Mouse (Mus musculus) lung, postnatal 0 days (tissue): ENCODE measurements around the gene B230219D22Rik.

Source experiments
- CTCF ChIP-seq: IDR thresholded peaks from 2 replicates; pipeline ENCODE4 v1.5.1; 2016; ENCODE audit warnings: antibody characterized with exemption, mild to moderate bottlenecking
- EP300 ChIP-seq: IDR thresholded peaks from 2 replicates; pipeline ENCODE4 v1.6.1; 2016; ENCODE audit warnings: antibody characterized with exemption, mild to moderate bottlenecking, control low read depth

- TF ChIP-seq CTCF (no peak), EP300 (no peak)
Measured at GRCm38 (mm10) chr13:55733628-55734502, 40.9 kb downstream of the B230219D22Rik start.
